ENCODE assay signal across 13 mouse cellular contexts in the genomic region with DNA sequence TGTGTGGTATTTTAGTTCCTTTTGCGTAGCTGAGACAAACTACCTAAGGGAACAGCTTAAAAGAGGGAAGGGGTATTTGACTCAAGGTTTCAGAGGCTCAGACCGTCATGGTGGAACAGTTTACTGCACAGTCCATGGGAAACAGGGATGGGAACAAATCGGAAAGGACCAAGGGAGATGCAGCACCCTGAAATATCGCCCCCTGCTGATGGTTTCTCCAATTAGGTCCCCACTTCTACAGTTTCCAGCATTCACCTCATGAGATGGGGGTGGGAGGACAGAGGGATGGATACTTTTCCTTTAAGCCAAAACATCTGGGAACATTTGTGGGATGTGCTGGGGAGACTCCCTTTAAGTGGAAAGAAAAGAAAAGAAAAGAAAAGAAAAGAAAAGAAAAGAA. TPM values are rescaled to one million over a fixed set of nuclear protein-coding genes. Genes with fewer than 3 reads are reported as not detected.
A peak's percentile ranks its signal among the peaks of the same experiment; 100 is the strongest.
DNase-seq lines count a peak whose midpoint lies in the region; ATAC-seq and TF ChIP-seq lines count a peak whose summit lies in the region.
"Had no signal": no experiment of that assay in that cellular context is flagged by ENCODE, and none has a peak within 500 bp of the region (broad histone marks: within the 10 kb centered on the region; RNA-seq: fewer than 3 reads in every experiment).

No protein-coding gene starts in this region.

- H3K27ac ChIP-seq in kidney, adult 2 months (ENCODE audit: insufficient read depth, low read depth, low read length): no peak overlapping the region
- H3K27ac ChIP-seq in bone marrow macrophage, adult 2 months (ENCODE audit: insufficient read depth, low read depth, low read length): no peak overlapping the region
- no peak overlapping the region for H3K27ac ChIP-seq in stomach, postnatal 0 days (replicated peaks)
- H3K27ac ChIP-seq in heart, embryonic 12.5 days (ENCODE audit: poor library complexity, severe bottlenecking): no peak overlapping the region
- H3K27ac ChIP-seq: liver, embryonic 13.5 days; neural tube, embryonic 12.5 days had no signal

- no peak for TF ChIP-seq POLR2A in kidney, adult 2 months (IDR thresholded peaks at IDR 0.05; ENCODE audit: low read depth, low read length)
- no peak for TF ChIP-seq POLR2A in bone marrow macrophage, adult 2 months (IDR thresholded peaks at IDR 0.05; ENCODE audit: borderline replicate concordance, low read depth, low read length)

- TF ChIP-seq EP300 in stomach, postnatal 0 days (optimal IDR thresholded peaks at IDR 0.05): no peak

- no peak overlapping the region for H3K9ac ChIP-seq in stomach, postnatal 0 days (ENCODE audit: low read length)
- H3K9ac ChIP-seq in heart, embryonic 12.5 days: no peak overlapping the region
- H3K9ac ChIP-seq: liver, embryonic 13.5 days; neural tube, embryonic 12.5 days had no signal

- no peak overlapping the region for H3K4me2 ChIP-seq in stomach, postnatal 0 days (replicated peaks; ENCODE audit: low read depth)
- H3K4me2 ChIP-seq in heart, embryonic 12.5 days: no peak overlapping the region
- H3K4me2 ChIP-seq: heart, embryonic 11.5 days; liver, embryonic 13.5 days; midbrain, embryonic 11.5 days; neural tube, embryonic 12.5 days had no signal

- peaks cover 5% of the 10 kb centered on the region; the same call in 1 of the 2 replicates for H3K4me1 ChIP-seq in kidney, adult 2 months (ENCODE audit: control insufficient read depth, insufficient read depth, low read length)
- no peaks in the 10 kb centered on the region for H3K4me1 ChIP-seq in bone marrow macrophage, adult 2 months (ENCODE audit: control insufficient read depth, insufficient read depth, low read length)
- no peaks in the 10 kb centered on the region for H3K4me1 ChIP-seq in stomach, postnatal 0 days (replicated peaks; ENCODE audit: control insufficient read depth, insufficient read depth)
- no peaks in the 10 kb centered on the region for H3K4me1 ChIP-seq in heart, embryonic 12.5 days (replicated peaks)

- no peaks in the 10 kb centered on the region for H3K36me3 ChIP-seq in kidney, adult 2 months (ENCODE audit: control insufficient read depth, insufficient read depth, low read length)
- H3K36me3 ChIP-seq in stomach, postnatal 0 days (ENCODE audit: control insufficient read depth, insufficient read depth, low read length): no peaks in the 10 kb centered on the region
- no peaks in the 10 kb centered on the region for H3K36me3 ChIP-seq in heart, embryonic 12.5 days
- H3K36me3 ChIP-seq: G1E; liver, embryonic 13.5 days; neural tube, embryonic 12.5 days had no signal

- peak; percentile 40; the same call in 1 of the 2 replicates for TF ChIP-seq CTCF in kidney, adult 2 months (conservative IDR thresholded peaks at IDR 0.05; ENCODE audit: insufficient read depth, insufficient read length, low read depth, low read length)
- TF ChIP-seq CTCF in bone marrow macrophage, adult 2 months (IDR thresholded peaks at IDR 0.05; ENCODE audit: low read depth, low read length): peak; percentile 30; the same call in 1 of the 2 replicates
- peak; percentile 52 for TF ChIP-seq CTCF in stomach, postnatal 0 days (IDR thresholded peaks at IDR 0.05; ENCODE audit: low read depth)

- H3K9me3 ChIP-seq in stomach, postnatal 0 days (ENCODE audit: control insufficient read depth, low read length): no peaks in the 10 kb centered on the region
- H3K9me3 ChIP-seq in heart, embryonic 12.5 days (replicated peaks): no peaks in the 10 kb centered on the region; the same call in 1 of the 2 replicates
- H3K9me3 ChIP-seq: liver, embryonic 13.5 days; neural tube, embryonic 12.5 days had no signal

- no peaks in the 10 kb centered on the region for H3K27me3 ChIP-seq in kidney, adult 2 months (replicated peaks; ENCODE audit: control insufficient read depth, insufficient read depth, low read length)
- H3K27me3 ChIP-seq in stomach, postnatal 0 days (ENCODE audit: control insufficient read depth, insufficient read depth, low read length): no peaks in the 10 kb centered on the region
- H3K27me3 ChIP-seq in heart, embryonic 12.5 days (replicated peaks): no peaks in the 10 kb centered on the region
- H3K27me3 ChIP-seq: liver, embryonic 13.5 days; neural tube, embryonic 12.5 days had no signal

- WGBS in kidney, adult 2 months: 72% methylated on average over 4 of the region's 4 CpGs
- WGBS in stomach, postnatal 0 days: 63% methylated on average over 4 of the region's 4 CpGs
- WGBS in heart, embryonic 12.5 days: 65% methylated on average over 4 of the region's 4 CpGs

- H3K4me3 ChIP-seq in kidney, adult 2 months (ENCODE audit: insufficient read depth, low read depth, low read length): no peak overlapping the region
- H3K4me3 ChIP-seq in bone marrow macrophage, adult 2 months (ENCODE audit: insufficient read depth, low read length): no peak overlapping the region
- H3K4me3 ChIP-seq in stomach, postnatal 0 days (ENCODE audit: low read depth, low read length): no peak overlapping the region
- no peak overlapping the region for H3K4me3 ChIP-seq in heart, embryonic 12.5 days
- H3K4me3 ChIP-seq: liver, embryonic 13.5 days; neural tube, embryonic 12.5 days had no signal

- no peak for ATAC-seq in stomach, postnatal 0 days (ENCODE audit: low FRiP score, low TSS enrichment)
- no peak for ATAC-seq in heart, embryonic 12.5 days (ENCODE audit: insufficient number of reproducible peaks, low FRiP score)

- no peak for DNase-seq in kidney, adult 2 months
- no peak for DNase-seq in kidney, postnatal 14 days
- DNase-seq in right cerebral cortex, postnatal 25 days: peak; percentile 2
- no peak for DNase-seq in right cerebral cortex, postnatal 36 days (ENCODE audit: low spot score in 2 of 2)
- no peak for DNase-seq in stomach, postnatal 0 days (ENCODE audit: low spot score)
- DNase-seq in right cerebral cortex, adult 2 months (ENCODE audit: low spot score in 2 of 2): no peak
- DNase-seq: liver, embryonic 13.5 days had no signal

RNA-seq across cellular contexts. Expression of gene Rsph1, which starts 17.4 kb away (rescaled TPM):
- polyA plus RNA-seq in kidney, adult 2 months (2012; rRNA removed): 0.73 and 1.1 TPM in 2 replicates
- polyA plus RNA-seq in bone marrow macrophage, adult 2 months (2012; ENCODE audit: insufficient read depth, insufficient read length, missing spikeins): not detected in 2 replicates
- polyA plus RNA-seq in stomach, postnatal 0 days (2015; fragmentation: Nextera tagmentation; extraction: Ambion mirVana): 0.87 and 0.99 TPM in 2 replicates
- polyA plus RNA-seq in heart, embryonic 12.5 days (2016; fragmentation: Nextera tagmentation; extraction: Ambion mirVana): 1.6 and 1.8 TPM in 2 replicates
- polyA plus RNA-seq: G1E had no signal

RNA-seq across cellular contexts. Expression of gene Slc37a1, which starts 26.8 kb away (rescaled TPM):
- 6.3 and 6.5 TPM in 2 replicates for polyA plus RNA-seq in kidney, adult 2 months (2012; rRNA removed)
- polyA plus RNA-seq in bone marrow macrophage, adult 2 months (2012; ENCODE audit: insufficient read depth, insufficient read length, missing spikeins): 7.5 and 11.6 TPM in 2 replicates
- polyA plus RNA-seq in stomach, postnatal 0 days (2015; fragmentation: Nextera tagmentation; extraction: Ambion mirVana): 14.7 and 16.6 TPM in 2 replicates
- 5.5 TPM in 2 replicates for polyA plus RNA-seq in heart, embryonic 12.5 days (2016; fragmentation: Nextera tagmentation; extraction: Ambion mirVana)
- polyA plus RNA-seq: G1E had no signal

RNA-seq across cellular contexts. Expression of gene Ubash3a, which starts 52.2 kb away (rescaled TPM):
- 0.15 and 1.6 TPM in 2 replicates for polyA plus RNA-seq in kidney, adult 2 months (2012; rRNA removed)
- not detected in 2 replicates for polyA plus RNA-seq in bone marrow macrophage, adult 2 months (2012; ENCODE audit: insufficient read depth, insufficient read length, missing spikeins)
- polyA plus RNA-seq in stomach, postnatal 0 days (2015; fragmentation: Nextera tagmentation; extraction: Ambion mirVana): 0.13 and 0.18 TPM in 2 replicates
- polyA plus RNA-seq in heart, embryonic 12.5 days (2016; fragmentation: Nextera tagmentation; extraction: Ambion mirVana): 0.46 and 0.80 TPM in 2 replicates
- polyA plus RNA-seq: G1E; midbrain, embryonic 11.5 days had no signal
